Mouse (Mus musculus) stomach, postnatal 0 days (tissue): Measurements from ENCODE around the gene Pold1.

ENCODE experiments used
- CTCF ChIP-seq: IDR thresholded peaks from 2 replicates; pipeline ENCODE4 v1.5.1; 2016; ENCODE audit warnings: antibody characterized with exemption, low read depth, mild to moderate bottlenecking, moderate library complexity
- EP300 ChIP-seq: optimal IDR thresholded peaks from 2 replicates; pipeline ENCODE3; 2016; ENCODE audit warnings: antibody characterized with exemption

- TF ChIP-seq CTCF (no peak), EP300 (no peak)
Measured at GRCm38 (mm10) chr7:44524502-44524901, 24.1 kb downstream of the Pold1 start, which contains the start of gene Mybpc2.
